Mouse (Mus musculus): ENCODE measurements around the gene Skap1. TPM values are rescaled to one million over a fixed set of nuclear protein-coding genes. Genes with fewer than 3 reads are reported as not detected.

The Skap1 gene
- polyA plus RNA-seq, 1 experiment from 2014 or later: 0.29 TPM

GRCm38 (mm10) chr11:96730327-96730726, 265.9 kb downstream of the Skap1 start:
- Histone ChIP-seq H3K36me3 (no peaks in the 10 kb centered on the region), H3K27me3 (no peaks in the 10 kb centered on the region), H3K4me3 (replicated peaks) (no peak overlapping the region), H3K4me2 (no peak overlapping the region), H3K27ac (no peak overlapping the region), H3K4me1 (replicated peaks) (no peaks in the 10 kb centered on the region), H3K9ac (no peak overlapping the region), H3K9me3 (replicated peaks) (no peaks in the 10 kb centered on the region)
- 64% methylated on average over 5 of the region's 5 CpGs for WGBS (ENCODE audit: insufficient replicate concordance)
- ATAC-seq (ENCODE audit: low read depth): no peak
- DNase-seq: no peak

GRCm38 (mm10) chr11:96732657-96733056, 268.3 kb downstream of the Skap1 start:
- H3K4me3 ChIP-seq (replicated peaks): no peak overlapping the region
- no peaks in the 10 kb centered on the region for H3K4me1 ChIP-seq (replicated peaks)
- no peak overlapping the region for H3K4me2 ChIP-seq
- peaks cover 15% of the 10 kb centered on the region for H3K27me3 ChIP-seq
- no peak for ATAC-seq (ENCODE audit: low read depth)
- no peak overlapping the region for H3K27ac ChIP-seq
- H3K9ac ChIP-seq: no peak overlapping the region
- DNase-seq: no peak
- no peaks in the 10 kb centered on the region for H3K36me3 ChIP-seq
- H3K9me3 ChIP-seq (replicated peaks): no peaks in the 10 kb centered on the region
- WGBS (ENCODE audit: insufficient replicate concordance): 58% methylated on average over 4 of the region's 4 CpGs

- Histone ChIP-seq H3K27me3 (peaks cover 21% of the 10 kb centered on the region), H3K27ac (no peak overlapping the region), H3K4me1 (replicated peaks) (no peaks in the 10 kb centered on the region), H3K4me3 (replicated peaks) (no peak overlapping the region), H3K4me2 (peak overlapping the region; percentile 21; the same call in 1 of the 2 replicates), H3K36me3 (no peaks in the 10 kb centered on the region), H3K9me3 (replicated peaks) (no peaks in the 10 kb centered on the region), H3K9ac (no peak overlapping the region)
- no peak for DNase-seq
- WGBS (ENCODE audit: insufficient replicate concordance): 6% methylated on average over 19 of the region's 19 CpGs
- no peak for ATAC-seq (ENCODE audit: low read depth)
These were observed 271.5 kb downstream of the Skap1 start for GRCm38 (mm10) chr11:96735908-96736307.

GRCm38 (mm10) chr11:96736361-96736760, 272.0 kb downstream of the Skap1 start:
- Histone ChIP-seq H3K36me3 (no peaks in the 10 kb centered on the region), H3K27ac (no peak overlapping the region), H3K9ac (no peak overlapping the region), H3K4me2 (peak overlapping the region; percentile 21; the same call in 1 of the 2 replicates), H3K4me1 (replicated peaks) (no peaks in the 10 kb centered on the region), H3K27me3 (peaks cover 26% of the 10 kb centered on the region), H3K9me3 (replicated peaks) (no peaks in the 10 kb centered on the region), H3K4me3 (replicated peaks) (no peak overlapping the region)
- 34% methylated on average over 11 of the region's 11 CpGs for WGBS (ENCODE audit: insufficient replicate concordance)
- ATAC-seq (ENCODE audit: low read depth) (no peak), DNase-seq (no peak)

GRCm38 (mm10) chr11:96737673-96738471, 273.5 kb downstream of the Skap1 start:
- no peak overlapping the region for H3K4me3 ChIP-seq (replicated peaks)
- ATAC-seq (ENCODE audit: low read depth): no peak
- no peaks in the 10 kb centered on the region for H3K4me1 ChIP-seq (replicated peaks)
- WGBS (ENCODE audit: insufficient replicate concordance): 65% methylated on average over 14 of the region's 14 CpGs
- DNase-seq: no peak
- no peak overlapping the region for H3K4me2 ChIP-seq
- H3K36me3 ChIP-seq: no peaks in the 10 kb centered on the region
- H3K9ac ChIP-seq: no peak overlapping the region
- peaks cover 38% of the 10 kb centered on the region for H3K27me3 ChIP-seq
- H3K27ac ChIP-seq: no peak overlapping the region
- no peaks in the 10 kb centered on the region for H3K9me3 ChIP-seq (replicated peaks)

- no peaks in the 10 kb centered on the region for H3K4me1 ChIP-seq (replicated peaks)
- no peak for ATAC-seq (ENCODE audit: low read depth)
- H3K4me3 ChIP-seq (replicated peaks): no peak overlapping the region
- no peaks in the 10 kb centered on the region for H3K9me3 ChIP-seq (replicated peaks)
- H3K9ac ChIP-seq: no peak overlapping the region
- H3K27ac ChIP-seq: no peak overlapping the region
- no peaks in the 10 kb centered on the region for H3K36me3 ChIP-seq
- no peak overlapping the region for H3K4me2 ChIP-seq
- no peak for DNase-seq
- 69% methylated on average over 12 of the region's 12 CpGs for WGBS (ENCODE audit: insufficient replicate concordance)
- H3K27me3 ChIP-seq: peaks cover 43% of the 10 kb centered on the region
These were observed 276.4 kb downstream of the Skap1 start for GRCm38 (mm10) chr11:96740796-96741195.

- Histone ChIP-seq H3K36me3 (no peaks in the 10 kb centered on the region), H3K4me2 (no peak overlapping the region), H3K4me1 (replicated peaks) (no peaks in the 10 kb centered on the region), H3K27me3 (peaks cover 36% of the 10 kb centered on the region), H3K27ac (no peak overlapping the region), H3K4me3 (replicated peaks) (no peak overlapping the region), H3K9ac (no peak overlapping the region), H3K9me3 (replicated peaks) (no peaks in the 10 kb centered on the region)
- WGBS (ENCODE audit: insufficient replicate concordance): 33% methylated on average over 12 of the region's 12 CpGs
- ATAC-seq (ENCODE audit: low read depth) (no peak), DNase-seq (no peak)
These were observed 277.6 kb downstream of the Skap1 start for GRCm38 (mm10) chr11:96741995-96742394.

- H3K27me3 ChIP-seq: peaks cover 36% of the 10 kb centered on the region
- no peak overlapping the region for H3K4me2 ChIP-seq
- no peak overlapping the region for H3K9ac ChIP-seq
- no peaks in the 10 kb centered on the region for H3K9me3 ChIP-seq (replicated peaks)
- WGBS (ENCODE audit: insufficient replicate concordance): 45% methylated on average over 11 of the region's 11 CpGs
- no peak for ATAC-seq (ENCODE audit: low read depth)
- H3K27ac ChIP-seq: no peak overlapping the region
- no peak for DNase-seq
- no peaks in the 10 kb centered on the region for H3K4me1 ChIP-seq (replicated peaks)
- no peak overlapping the region for H3K4me3 ChIP-seq (replicated peaks)
- no peaks in the 10 kb centered on the region for H3K36me3 ChIP-seq
These were observed 278.6 kb downstream of the Skap1 start for GRCm38 (mm10) chr11:96743000-96743399.

GRCm38 (mm10) chr11:96743891-96744290, 279.5 kb downstream of the Skap1 start:
- 54% methylated on average over 4 of the region's 4 CpGs for WGBS (ENCODE audit: insufficient replicate concordance)
- no peak for DNase-seq
- no peak for ATAC-seq (ENCODE audit: low read depth)

GRCm38 (mm10) chr11:96746648-96747047, 282.3 kb downstream of the Skap1 start:
- H3K36me3 ChIP-seq: no peaks in the 10 kb centered on the region
- H3K9ac ChIP-seq: no peak overlapping the region
- no peak overlapping the region for H3K4me3 ChIP-seq (replicated peaks)
- H3K4me2 ChIP-seq: no peak overlapping the region
- no peaks in the 10 kb centered on the region for H3K9me3 ChIP-seq (replicated peaks)
- 48% methylated on average over 6 of the region's 6 CpGs for WGBS (ENCODE audit: insufficient replicate concordance)
- no peaks in the 10 kb centered on the region for H3K4me1 ChIP-seq (replicated peaks)
- H3K27ac ChIP-seq: no peak overlapping the region
- H3K27me3 ChIP-seq: peaks cover 27% of the 10 kb centered on the region; the same call in 1 of the 2 replicates
- ATAC-seq (ENCODE audit: low read depth) (no peak), DNase-seq (no peak)

More at GRCm38 (mm10) chr11:96743891-96744290, 279.5 kb downstream of the Skap1 start:
- Histone ChIP-seq H3K4me1 (replicated peaks) (no peaks in the 10 kb centered on the region), H3K9me3 (replicated peaks) (no peaks in the 10 kb centered on the region), H3K27me3 (peaks cover 36% of the 10 kb centered on the region), H3K36me3 (no peaks in the 10 kb centered on the region), H3K4me2 (no peak overlapping the region), H3K27ac (no peak overlapping the region), H3K9ac (no peak overlapping the region), H3K4me3 (replicated peaks) (no peak overlapping the region)

GRCm38 (mm10) chr11:96747555-96747954, 283.2 kb downstream of the Skap1 start:
- Histone ChIP-seq H3K4me1 (replicated peaks) (no peaks in the 10 kb centered on the region), H3K36me3 (no peaks in the 10 kb centered on the region), H3K9me3 (replicated peaks) (no peaks in the 10 kb centered on the region), H3K4me2 (no peak overlapping the region), H3K27ac (no peak overlapping the region), H3K9ac (no peak overlapping the region), H3K27me3 (peaks cover 19% of the 10 kb centered on the region; the same call in 1 of the 2 replicates), H3K4me3 (replicated peaks) (no peak overlapping the region)
- DNase-seq (no peak), ATAC-seq (ENCODE audit: low read depth) (no peak)
- 24% methylated on average over 3 of the region's 3 CpGs for WGBS (ENCODE audit: insufficient replicate concordance)

- Histone ChIP-seq H3K27ac (no peak overlapping the region), H3K9me3 (replicated peaks) (no peaks in the 10 kb centered on the region), H3K4me2 (no peak overlapping the region), H3K4me1 (replicated peaks) (no peaks in the 10 kb centered on the region), H3K27me3 (0 out of 2 replicates have a peak, but pooled peaks cover 3% of the 10 kb centered on the region), H3K4me3 (replicated peaks) (no peak overlapping the region), H3K9ac (no peak overlapping the region), H3K36me3 (no peaks in the 10 kb centered on the region)
- no peak for DNase-seq
- ATAC-seq (ENCODE audit: low read depth): no peak
- WGBS (ENCODE audit: insufficient replicate concordance): 81% methylated on average over 2 of the region's 2 CpGs
These were observed 290.9 kb downstream of the Skap1 start for GRCm38 (mm10) chr11:96755298-96755697.

All from liver, embryonic 13.5 days (tissue).